Comparison of ENCODE assay signal across 8 mouse cellular contexts in the genomic region with DNA sequence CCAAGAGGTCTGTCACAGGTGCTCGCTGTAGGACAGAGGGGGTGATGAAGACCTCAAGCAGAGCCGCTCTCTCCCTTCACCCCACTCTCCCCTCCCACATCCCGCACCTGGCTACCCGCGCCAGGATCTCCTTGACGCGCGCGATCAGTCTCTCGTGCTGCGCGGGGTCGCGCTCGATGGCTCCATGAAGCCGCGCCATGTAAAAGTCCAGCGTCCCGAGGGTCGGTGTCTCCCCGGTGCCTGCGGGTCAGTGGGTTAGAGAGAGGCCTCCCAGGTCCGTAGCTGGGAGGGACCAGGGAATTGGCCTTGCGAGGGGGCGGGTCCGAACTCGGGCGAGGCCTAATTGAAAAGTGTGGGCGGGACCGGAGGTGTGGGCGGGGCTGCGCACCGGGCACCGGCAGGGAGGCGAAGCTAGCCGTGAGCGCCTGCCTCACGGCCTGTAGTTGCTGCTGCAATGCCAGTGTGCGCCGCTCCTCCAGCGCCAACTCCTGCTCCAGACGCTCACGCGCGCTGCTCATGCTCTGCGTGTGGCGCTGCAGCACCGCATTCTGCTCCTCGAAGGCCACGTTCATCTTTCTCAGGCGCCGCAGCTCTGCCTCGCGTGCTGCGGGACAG. TPM values are rescaled to one million over a fixed set of nuclear protein-coding genes. Genes with fewer than 3 reads are reported as not detected.
A peak's percentile ranks its signal among the peaks of the same experiment; 100 is the strongest.
DNase-seq lines count a peak whose midpoint lies in the region; ATAC-seq lines count a peak whose summit lies in the region.

No protein-coding gene starts in this region.

- peak; percentile 67 for DNase-seq in ovary, postnatal 36 days (ENCODE audit: low spot score)
- no peak for DNase-seq in ovary, postnatal 14 days (ENCODE audit: low spot score)
- peak; percentile 79 for DNase-seq in embryo, embryonic 10.5 days (ENCODE audit: low spot score)
- peak; percentile 46 to 66 for DNase-seq in spleen, postnatal 14 days (ENCODE audit: low spot score in 2 of 2)

- H3K9me3 ChIP-seq in hindbrain, embryonic 12.5 days (replicated peaks): no peaks in the 10 kb centered on the region
- H3K9me3 ChIP-seq in limb, embryonic 13.5 days: no peaks in the 10 kb centered on the region
- H3K9me3 ChIP-seq in midbrain, embryonic 12.5 days: no peaks in the 10 kb centered on the region

- peak overlapping the region; percentile 52; the same call in 1 of the 2 replicates for H3K27ac ChIP-seq in hindbrain, embryonic 12.5 days
- no peak overlapping the region for H3K27ac ChIP-seq in limb, embryonic 13.5 days
- H3K27ac ChIP-seq in midbrain, embryonic 12.5 days (replicated peaks): 0 out of 2 replicates have a peak overlapping the region, but pooled peaks have one; percentile 10

- H3K4me1 ChIP-seq in hindbrain, embryonic 12.5 days: peaks cover 35% of the 10 kb centered on the region
- H3K4me1 ChIP-seq in limb, embryonic 13.5 days: peaks cover 41% of the 10 kb centered on the region
- peaks cover 32% of the 10 kb centered on the region for H3K4me1 ChIP-seq in midbrain, embryonic 12.5 days

- ATAC-seq in hindbrain, embryonic 12.5 days (ENCODE audit: low FRiP score): no peak
- no peak for ATAC-seq in limb, embryonic 13.5 days (ENCODE audit: low FRiP score, low read depth)
- ATAC-seq in midbrain, embryonic 12.5 days (ENCODE audit: low FRiP score, low read depth): no peak
- ATAC-seq in inflammation-experienced regulatory T-cells, adult 6 months: no peak

- peaks cover 11% of the 10 kb centered on the region for H3K36me3 ChIP-seq in hindbrain, embryonic 12.5 days
- H3K36me3 ChIP-seq in limb, embryonic 13.5 days: peaks cover 23% of the 10 kb centered on the region
- peaks cover 17% of the 10 kb centered on the region for H3K36me3 ChIP-seq in midbrain, embryonic 12.5 days

- peak overlapping the region; percentile 21 for H3K4me3 ChIP-seq in hindbrain, embryonic 12.5 days
- peak overlapping the region; percentile 37 for H3K4me3 ChIP-seq in limb, embryonic 13.5 days
- H3K4me3 ChIP-seq in midbrain, embryonic 12.5 days: peak overlapping the region; percentile 19

- peaks cover 71% of the 10 kb centered on the region for H3K27me3 ChIP-seq in hindbrain, embryonic 12.5 days
- H3K27me3 ChIP-seq in limb, embryonic 13.5 days: peaks cover 57% of the 10 kb centered on the region
- peaks cover 69% of the 10 kb centered on the region for H3K27me3 ChIP-seq in midbrain, embryonic 12.5 days

- 7% methylated on average over 51 of the region's 55 CpGs for WGBS in hindbrain, embryonic 12.5 days
- WGBS in limb, embryonic 13.5 days: 6% methylated on average over 55 of the region's 55 CpGs
- 6% methylated on average over 54 of the region's 55 CpGs for WGBS in midbrain, embryonic 12.5 days

- H3K9ac ChIP-seq in hindbrain, embryonic 12.5 days: peak overlapping the region; percentile 32
- H3K9ac ChIP-seq in limb, embryonic 13.5 days: peak overlapping the region; percentile 58
- H3K9ac ChIP-seq in midbrain, embryonic 12.5 days (replicated peaks): peak overlapping the region; percentile 37; the same call in 1 of the 2 replicates

- H3K4me2 ChIP-seq in hindbrain, embryonic 12.5 days (replicated peaks): peak overlapping the region; percentile 49
- peak overlapping the region; percentile 63 for H3K4me2 ChIP-seq in limb, embryonic 13.5 days (replicated peaks)
- H3K4me2 ChIP-seq in midbrain, embryonic 12.5 days (replicated peaks): peak overlapping the region; percentile 46

RNA-seq across cellular contexts. Expression of a gene that starts 3.5 kb away (rescaled TPM):
- polyA plus RNA-seq in hindbrain, embryonic 12.5 days (2016; fragmentation: Nextera tagmentation; extraction: Ambion mirVana): not detected in 2 replicates
- 0.06 TPM in 1 of 2 replicates, not detected in the other for polyA plus RNA-seq in limb, embryonic 13.5 days (2015; fragmentation: Nextera tagmentation; extraction: Ambion mirVana)
- not detected in 2 replicates for polyA plus RNA-seq in midbrain, embryonic 12.5 days (2016; fragmentation: Nextera tagmentation; extraction: Ambion mirVana)
- polyA plus RNA-seq in inflammation-experienced regulatory T-cells, adult 6 months (2017; shearing (Covaris generic)): under 1 TPM in 1 of 3 experiments, not detected in 2; 0.12 TPM

RNA-seq across cellular contexts. Expression of a gene that starts 3.7 kb away (rescaled TPM):
- polyA plus RNA-seq in hindbrain, embryonic 12.5 days (2016; fragmentation: Nextera tagmentation; extraction: Ambion mirVana): 92.0 and 93.4 TPM in 2 replicates
- polyA plus RNA-seq in limb, embryonic 13.5 days (2015; fragmentation: Nextera tagmentation; extraction: Ambion mirVana): 106 and 109 TPM in 2 replicates
- 90.8 and 97.9 TPM in 2 replicates for polyA plus RNA-seq in midbrain, embryonic 12.5 days (2016; fragmentation: Nextera tagmentation; extraction: Ambion mirVana)
- polyA plus RNA-seq in inflammation-experienced regulatory T-cells, adult 6 months (2017; shearing (Covaris generic)): 10 to 100 TPM; 17.1 to 20.4 (median 17.8) TPM

RNA-seq across cellular contexts. Expression of a gene that starts 10.7 kb away (rescaled TPM):
- 11.4 and 12.9 TPM in 2 replicates for polyA plus RNA-seq in hindbrain, embryonic 12.5 days (2016; fragmentation: Nextera tagmentation; extraction: Ambion mirVana)
- 12.2 and 13.6 TPM in 2 replicates for polyA plus RNA-seq in limb, embryonic 13.5 days (2015; fragmentation: Nextera tagmentation; extraction: Ambion mirVana)
- polyA plus RNA-seq in midbrain, embryonic 12.5 days (2016; fragmentation: Nextera tagmentation; extraction: Ambion mirVana): 12.0 and 13.7 TPM in 2 replicates
- 1 to 10 TPM; 1.6 to 2.1 (median 1.9) TPM for polyA plus RNA-seq in inflammation-experienced regulatory T-cells, adult 6 months (2017; shearing (Covaris generic))

RNA-seq across cellular contexts. Expression of a gene that starts 18.0 kb away (rescaled TPM):
- polyA plus RNA-seq in hindbrain, embryonic 12.5 days (2016; fragmentation: Nextera tagmentation; extraction: Ambion mirVana): 2.7 and 3.1 TPM in 2 replicates
- 5.2 and 7.8 TPM in 2 replicates for polyA plus RNA-seq in limb, embryonic 13.5 days (2015; fragmentation: Nextera tagmentation; extraction: Ambion mirVana)
- 3.7 and 4.4 TPM in 2 replicates for polyA plus RNA-seq in midbrain, embryonic 12.5 days (2016; fragmentation: Nextera tagmentation; extraction: Ambion mirVana)
- 10 to 100 TPM in 2 of 3 experiments, 1 to 10 TPM in 1; 10.0 to 21.7 (median 17.0) TPM for polyA plus RNA-seq in inflammation-experienced regulatory T-cells, adult 6 months (2017; shearing (Covaris generic))

RNA-seq across cellular contexts. Expression of a gene that starts 19.1 kb away (rescaled TPM):
- 0.52 and 0.88 TPM in 2 replicates for polyA plus RNA-seq in hindbrain, embryonic 12.5 days (2016; fragmentation: Nextera tagmentation; extraction: Ambion mirVana)
- 0.97 and 1.0 TPM in 2 replicates for polyA plus RNA-seq in limb, embryonic 13.5 days (2015; fragmentation: Nextera tagmentation; extraction: Ambion mirVana)
- polyA plus RNA-seq in midbrain, embryonic 12.5 days (2016; fragmentation: Nextera tagmentation; extraction: Ambion mirVana): 0.34 and 0.92 TPM in 2 replicates
- polyA plus RNA-seq in inflammation-experienced regulatory T-cells, adult 6 months (2017; shearing (Covaris generic)): 1 to 10 TPM in 1 of 3 experiments, under 1 TPM in 2; 0.26 to 1.7 (median 0.96) TPM
